Mouse (Mus musculus) ES-Bruce4 (cell line): ENCODE data around the gene Dmwd.

Experiments used
- CTCF ChIP-seq: IDR thresholded peaks from one replicate; pipeline ENCODE4 v1.8.1; 2011; ENCODE audit warnings: low read depth, low read length
- EP300 ChIP-seq: IDR thresholded peaks from 2 replicates; pipeline ENCODE4 v1.6.1; 2011; ENCODE audit warnings: low read depth, low read length; ENCODE audit not compliant: insufficient read depth
- POLR2A ChIP-seq: IDR thresholded peaks from one replicate; pipeline ENCODE4 v1.8.1; 2011; ENCODE audit warnings: low read length; ENCODE audit not compliant: insufficient read depth

DNA sequence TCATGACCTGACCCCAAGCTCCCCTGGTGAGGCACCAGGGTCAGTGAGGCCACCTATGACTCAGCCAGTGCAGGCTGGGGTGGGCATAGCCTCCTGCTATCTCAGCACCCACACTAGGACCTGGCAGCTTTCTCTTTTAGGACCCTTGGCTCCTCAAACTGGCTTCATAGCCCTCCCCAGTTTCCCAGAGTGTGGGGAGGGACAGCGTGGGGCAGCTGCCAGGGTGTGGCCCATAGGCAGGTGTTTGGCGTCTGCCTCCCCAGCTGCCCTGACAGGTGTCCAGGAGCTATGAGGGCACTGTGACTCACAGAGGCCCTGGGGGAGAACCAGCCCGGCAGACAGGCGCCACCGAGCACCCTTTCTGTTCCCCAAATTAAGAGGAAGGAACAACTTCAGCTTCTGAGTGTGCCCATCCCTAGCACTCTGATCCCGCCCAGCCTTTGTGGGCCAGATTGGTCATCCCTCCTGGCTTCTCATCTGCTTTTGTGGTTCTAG, 8.3 kb downstream of the Dmwd start:
- TF ChIP-seq POLR2A (no peak), CTCF (no peak), EP300 (no peak)
